Mouse (Mus musculus): ENCODE results near the gene Sstr2. TPM values are rescaled to one million over a fixed set of nuclear protein-coding genes. Genes with fewer than 3 reads are reported as not detected.
A peak's percentile ranks its signal among the peaks of the same experiment; 100 is the strongest.

The Sstr2 gene
- 0.19 and 0.25 TPM in 2 replicates for polyA plus RNA-seq (2012; rRNA removed)

GRCm38 (mm10) chr11:113618672-113619419 is at the start of gene Sstr2:
Gene Sstr2 (plus strand): TSS chr11:113619342.
- WGBS = under 1% methylated on average over 54 of the region's 54 CpGs
- Histone ChIP-seq H3K4me3 (ENCODE audit: extremely low read depth, insufficient read depth, insufficient read length) (peak within 1 kb of the TSS; percentile 51), H3K27me3 (ENCODE audit: control insufficient read depth, insufficient read depth, low read length) (peaks cover 10% of the 10 kb centered on the region), H3K4me1 (ENCODE audit: control insufficient read depth, insufficient read depth, insufficient read length) (peaks cover 14% of the 10 kb centered on the region), H3K27ac (ENCODE audit: insufficient read depth, low read length) (no peak within 1 kb of the TSS), H3K36me3 (ENCODE audit: control insufficient read depth, insufficient read depth, low read length) (no peaks in the 10 kb centered on the region)
- TF ChIP-seq POLR2A (IDR thresholded peaks at IDR 0.05; ENCODE audit: low read depth, low read length) (no peak), CTCF (IDR thresholded peaks at IDR 0.05; ENCODE audit: extremely low read depth, insufficient read depth, insufficient read length, insufficient replicate concordance) (no peak)
- peak; percentile 25 to 70 for DNase-seq (ENCODE audit: low read depth in 1 of 2, low spot score in 2 of 2)

GRCm38 (mm10) chr11:113571616-113572015 is 47.5 kb upstream of the Sstr2 start:
- Histone ChIP-seq H3K4me3 (ENCODE audit: extremely low read depth, insufficient read depth, insufficient read length) (no peak overlapping the region), H3K27me3 (ENCODE audit: control insufficient read depth, insufficient read depth, low read length) (no peaks in the 10 kb centered on the region), H3K27ac (ENCODE audit: insufficient read depth, low read length) (no peak overlapping the region), H3K36me3 (ENCODE audit: control insufficient read depth, insufficient read depth, low read length) (no peaks in the 10 kb centered on the region), H3K4me1 (ENCODE audit: control insufficient read depth, insufficient read depth, insufficient read length) (no peaks in the 10 kb centered on the region)
- TF ChIP-seq POLR2A (IDR thresholded peaks at IDR 0.05; ENCODE audit: low read depth, low read length) = no peak
- TF ChIP-seq CTCF (IDR thresholded peaks at IDR 0.05; ENCODE audit: extremely low read depth, insufficient read depth, insufficient read length, insufficient replicate concordance) = no peak
- DNase-seq (ENCODE audit: low read depth in 1 of 2, low spot score in 2 of 2) = no peak

GRCm38 (mm10) chr11:113572641-113573040 is 46.5 kb upstream of the Sstr2 start:
- TF ChIP-seq CTCF (IDR thresholded peaks at IDR 0.05; ENCODE audit: extremely low read depth, insufficient read depth, insufficient read length, insufficient replicate concordance) = no peak
- TF ChIP-seq POLR2A (IDR thresholded peaks at IDR 0.05; ENCODE audit: low read depth, low read length) = no peak
- no peak overlapping the region for H3K27ac ChIP-seq (ENCODE audit: insufficient read depth, low read length)
- WGBS = 75% methylated on average over 6 of the region's 6 CpGs
- H3K36me3 ChIP-seq (ENCODE audit: control insufficient read depth, insufficient read depth, low read length) = no peaks in the 10 kb centered on the region
- H3K4me1 ChIP-seq (ENCODE audit: control insufficient read depth, insufficient read depth, insufficient read length) = no peaks in the 10 kb centered on the region
- DNase-seq (ENCODE audit: low read depth in 1 of 2, low spot score in 2 of 2) = no peak
- no peaks in the 10 kb centered on the region for H3K27me3 ChIP-seq (ENCODE audit: control insufficient read depth, insufficient read depth, low read length)
- no peak overlapping the region for H3K4me3 ChIP-seq (ENCODE audit: extremely low read depth, insufficient read depth, insufficient read length)

GRCm38 (mm10) chr11:113577221-113577620 is 41.9 kb upstream of the Sstr2 start:
- no peak overlapping the region for H3K27ac ChIP-seq (ENCODE audit: insufficient read depth, low read length)
- DNase-seq (ENCODE audit: low read depth in 1 of 2, low spot score in 2 of 2) = no peak
- TF ChIP-seq CTCF (IDR thresholded peaks at IDR 0.05; ENCODE audit: extremely low read depth, insufficient read depth, insufficient read length, insufficient replicate concordance) (no peak), POLR2A (IDR thresholded peaks at IDR 0.05; ENCODE audit: low read depth, low read length) (no peak)
- H3K4me3 ChIP-seq (ENCODE audit: extremely low read depth, insufficient read depth, insufficient read length) = no peak overlapping the region
- H3K36me3 ChIP-seq (ENCODE audit: control insufficient read depth, insufficient read depth, low read length) = no peaks in the 10 kb centered on the region
- WGBS = 90% methylated on average over 4 of the region's 4 CpGs
- no peaks in the 10 kb centered on the region for H3K4me1 ChIP-seq (ENCODE audit: control insufficient read depth, insufficient read depth, insufficient read length)
- no peaks in the 10 kb centered on the region for H3K27me3 ChIP-seq (ENCODE audit: control insufficient read depth, insufficient read depth, low read length)

GRCm38 (mm10) chr11:113583879-113584661 is 35.1 kb upstream of the Sstr2 start:
- Histone ChIP-seq H3K4me1 (ENCODE audit: control insufficient read depth, insufficient read depth, insufficient read length) (no peaks in the 10 kb centered on the region), H3K27ac (ENCODE audit: insufficient read depth, low read length) (no peak overlapping the region), H3K36me3 (ENCODE audit: control insufficient read depth, insufficient read depth, low read length) (no peaks in the 10 kb centered on the region), H3K4me3 (ENCODE audit: extremely low read depth, insufficient read depth, insufficient read length) (no peak overlapping the region), H3K27me3 (ENCODE audit: control insufficient read depth, insufficient read depth, low read length) (no peaks in the 10 kb centered on the region)
- TF ChIP-seq CTCF (IDR thresholded peaks at IDR 0.05; ENCODE audit: extremely low read depth, insufficient read depth, insufficient read length, insufficient replicate concordance) = no peak
- TF ChIP-seq POLR2A (IDR thresholded peaks at IDR 0.05; ENCODE audit: low read depth, low read length) = no peak
- DNase-seq (ENCODE audit: low read depth in 1 of 2, low spot score in 2 of 2) = no peak
- 73% methylated on average over 11 of the region's 11 CpGs for WGBS

- no peaks in the 10 kb centered on the region for H3K36me3 ChIP-seq (ENCODE audit: control insufficient read depth, insufficient read depth, low read length)
- no peak overlapping the region for H3K4me3 ChIP-seq (ENCODE audit: extremely low read depth, insufficient read depth, insufficient read length)
- 82% methylated on average over 6 of the region's 6 CpGs for WGBS
- no peaks in the 10 kb centered on the region for H3K4me1 ChIP-seq (ENCODE audit: control insufficient read depth, insufficient read depth, insufficient read length)
- TF ChIP-seq CTCF (IDR thresholded peaks at IDR 0.05; ENCODE audit: extremely low read depth, insufficient read depth, insufficient read length, insufficient replicate concordance) = no peak
- TF ChIP-seq POLR2A (IDR thresholded peaks at IDR 0.05; ENCODE audit: low read depth, low read length) = no peak
- H3K27me3 ChIP-seq (ENCODE audit: control insufficient read depth, insufficient read depth, low read length) = no peaks in the 10 kb centered on the region
- DNase-seq (ENCODE audit: low read depth in 1 of 2, low spot score in 2 of 2) = no peak
- no peak overlapping the region for H3K27ac ChIP-seq (ENCODE audit: insufficient read depth, low read length)
Measured at GRCm38 (mm10) chr11:113586423-113586822, 32.7 kb upstream of the Sstr2 start.
